Mouse (Mus musculus) liver, embryonic 15.5 days (tissue): ENCODE data around the gene Irf2. TPM values are rescaled to one million over a fixed set of nuclear protein-coding genes. Genes with fewer than 3 reads are reported as not detected.
A peak's percentile ranks its signal among the peaks of the same experiment; 100 is the strongest.

Experiments used
- ATAC-seq: fragments of 200-750 bp; cut with Nextera tagmentation; 2 replicates; pipeline ENCODE4 v1.8.0; 2017; ENCODE audit warnings: moderate number of reproducible peaks, mild to moderate bottlenecking, moderate library complexity; ENCODE audit not compliant: insufficient read depth
- H3K27ac ChIP-seq: fragments of 300-500 bp; sonication (generic); replicated peaks from 2 replicates; pipeline ENCODE4 v1.5.1; 2015; ENCODE audit warnings: mild to moderate bottlenecking, inconsistent platforms
- H3K27me3 ChIP-seq: fragments of 300-500 bp; sonication (generic); 2 replicates; pipeline ENCODE4 v1.6.1; 2015; ENCODE audit warnings: mild to moderate bottlenecking, inconsistent platforms
- H3K36me3 ChIP-seq: fragments of 300-500 bp; sonication (generic); replicated peaks from 2 replicates; pipeline ENCODE4 v1.6.1; 2015; ENCODE audit warnings: moderate library complexity, mild to moderate bottlenecking, inconsistent platforms
- H3K4me1 ChIP-seq: fragments of 300-500 bp; sonication (generic); replicated peaks from 2 replicates; pipeline ENCODE4 v1.6.1; 2015; ENCODE audit warnings: inconsistent platforms
- H3K4me2 ChIP-seq: fragments of 300-500 bp; sonication (generic); 2 replicates; pipeline ENCODE4 v1.6.1; 2015; ENCODE audit warnings: moderate library complexity, mild to moderate bottlenecking, inconsistent platforms
- H3K4me3 ChIP-seq: fragments of 300-500 bp; sonication (generic); replicated peaks from 2 replicates; pipeline ENCODE4 v1.5.1; 2015; ENCODE audit warnings: mild to moderate bottlenecking, inconsistent platforms
- H3K9ac ChIP-seq: fragments of 300-500 bp; sonication (generic); 2 replicates; pipeline ENCODE4 v1.6.1; 2015; ENCODE audit warnings: moderate library complexity, mild to moderate bottlenecking, inconsistent platforms
- H3K9me3 ChIP-seq: fragments of 300-500 bp; sonication (generic); replicated peaks from 2 replicates; pipeline ENCODE4 v1.6.1; 2016; ENCODE audit warnings: inconsistent platforms
- WGBS: fragments of 180-500 bp; shearing (Covaris S2); methylation state at CpG from one replicate; pipeline ENCODE4 v1.1.7; 2015; ENCODE audit warnings: mixed read lengths; ENCODE audit not compliant: insufficient replicate concordance; 5-methylcytosine and 5-hydroxymethylcytosine counted together
- polyA plus RNA-seq: library from polyadenylated mRNA; unstranded; fragments of >200 nt; fragmentation: Nextera tagmentation; extraction: Ambion mirVana; gene quantifications from 2 replicates; pipeline ENCODE4 v1.2.1, GENCODE M21; 2015

The Irf2 gene
- polyA plus RNA-seq, 1 experiment from 2014 or later: 10.1 TPM

DNA sequence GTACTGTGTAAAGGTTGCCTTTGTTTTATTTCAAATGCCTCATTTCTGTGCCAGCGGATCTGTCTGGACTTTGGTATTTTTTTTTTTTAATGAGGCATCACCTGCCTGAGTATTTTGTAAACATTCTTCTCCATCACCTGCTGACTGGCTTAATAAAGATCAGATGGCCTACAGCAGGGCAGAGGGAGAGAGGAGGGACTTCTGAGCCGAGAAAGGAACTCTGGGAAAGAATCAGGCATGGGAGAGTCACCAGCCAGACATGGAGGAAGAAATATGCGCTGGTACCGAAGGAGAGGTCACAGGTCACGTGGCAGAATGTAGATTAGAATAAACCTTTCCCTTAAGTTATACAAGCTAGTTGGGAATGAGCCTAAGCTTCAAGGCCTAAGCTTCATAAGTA is 143.2 kb downstream of the Irf2 start:
- 67% methylated on average over 5 of the region's 5 CpGs for WGBS
- Histone ChIP-seq H3K36me3 (no peaks in the 10 kb centered on the region), H3K9me3 (no peaks in the 10 kb centered on the region), H3K9ac (no peak overlapping the region), H3K4me1 (no peaks in the 10 kb centered on the region), H3K4me2 (no peak overlapping the region), H3K27ac (no peak overlapping the region), H3K27me3 (no peaks in the 10 kb centered on the region), H3K4me3 (no peak overlapping the region)
- ATAC-seq: no peak

- H3K9ac ChIP-seq: no peak overlapping the region
- H3K9me3 ChIP-seq: no peaks in the 10 kb centered on the region
- no peak overlapping the region for H3K4me3 ChIP-seq
- H3K36me3 ChIP-seq: no peaks in the 10 kb centered on the region
- WGBS: 65% methylated on average over 9 of the region's 9 CpGs
- H3K27me3 ChIP-seq: no peaks in the 10 kb centered on the region
- H3K4me2 ChIP-seq: no peak overlapping the region
- no peak for ATAC-seq
- no peaks in the 10 kb centered on the region; the same call in 1 of the 2 replicates for H3K4me1 ChIP-seq
- no peak overlapping the region for H3K27ac ChIP-seq
Observed at GRCm38 (mm10) chr8:46883232-46884000, 143.9 kb downstream of the Irf2 start.

GRCm38 (mm10) chr8:46885786-46886185 is 146.3 kb downstream of the Irf2 start:
- H3K4me1 ChIP-seq: peaks cover 6% of the 10 kb centered on the region
- no peaks in the 10 kb centered on the region for H3K27me3 ChIP-seq
- no peaks in the 10 kb centered on the region for H3K36me3 ChIP-seq
- no peak overlapping the region for H3K9ac ChIP-seq
- H3K9me3 ChIP-seq: no peaks in the 10 kb centered on the region
- 74% methylated on average over 2 of the region's 2 CpGs for WGBS
- no peak overlapping the region for H3K4me2 ChIP-seq
- no peak overlapping the region for H3K4me3 ChIP-seq
- H3K27ac ChIP-seq: no peak overlapping the region
- ATAC-seq: no peak

GRCm38 (mm10) chr8:46886216-46886615 is 146.7 kb downstream of the Irf2 start:
- no peak for ATAC-seq
- Histone ChIP-seq H3K9me3 (no peaks in the 10 kb centered on the region), H3K4me1 (peaks cover 6% of the 10 kb centered on the region), H3K27ac (no peak overlapping the region), H3K4me3 (no peak overlapping the region), H3K9ac (no peak overlapping the region), H3K4me2 (no peak overlapping the region), H3K27me3 (no peaks in the 10 kb centered on the region), H3K36me3 (no peaks in the 10 kb centered on the region)
- WGBS: 52% methylated on average over 1 of the region's 1 CpGs

DNA sequence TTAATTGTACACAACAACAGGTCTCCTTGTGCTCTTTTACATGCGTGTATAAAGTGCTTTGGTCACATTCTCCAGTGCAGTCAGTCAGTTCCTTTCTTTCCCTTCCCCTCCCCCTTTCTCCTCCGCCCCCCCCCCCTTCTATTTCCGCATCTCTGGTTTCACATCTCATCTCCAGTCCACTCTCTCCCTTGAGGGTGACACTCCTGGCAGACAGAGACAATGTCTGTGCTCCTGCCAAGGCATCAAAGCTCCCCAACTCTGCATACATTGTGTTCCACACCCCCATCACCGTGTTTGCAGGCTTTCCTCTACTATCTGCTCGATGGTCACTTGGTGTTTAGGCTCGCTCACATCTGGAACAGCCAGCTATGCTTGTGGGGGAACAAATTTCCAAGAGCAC is 147.9 kb downstream of the Irf2 start:
- ATAC-seq: no peak
- no peaks in the 10 kb centered on the region for H3K9me3 ChIP-seq
- no peak overlapping the region for H3K9ac ChIP-seq
- no peaks in the 10 kb centered on the region for H3K36me3 ChIP-seq
- H3K4me3 ChIP-seq: no peak overlapping the region
- no peak overlapping the region for H3K27ac ChIP-seq
- H3K4me1 ChIP-seq: peaks cover 6% of the 10 kb centered on the region
- 54% methylated on average over 6 of the region's 6 CpGs for WGBS
- no peaks in the 10 kb centered on the region for H3K27me3 ChIP-seq
- H3K4me2 ChIP-seq: no peak overlapping the region

DNA sequence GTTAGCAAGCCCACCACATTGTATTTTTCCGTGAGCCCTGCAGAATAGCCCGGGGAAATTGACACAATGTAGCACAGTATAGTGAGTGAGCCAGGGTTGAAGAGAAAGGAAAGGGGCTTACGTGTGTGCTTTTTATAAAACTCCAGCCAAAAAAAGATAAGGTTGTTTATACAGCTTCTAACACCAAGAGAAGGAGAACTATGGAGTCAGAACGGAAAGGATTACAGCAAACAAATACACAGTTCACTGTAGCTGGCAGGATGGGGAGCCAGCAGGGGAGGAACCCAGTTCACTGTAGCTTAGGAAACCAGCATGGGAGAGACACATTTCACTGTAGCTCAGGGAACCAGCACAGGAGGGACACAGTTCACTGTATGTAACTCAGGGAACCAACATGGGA is 149.0 kb downstream of the Irf2 start:
- Histone ChIP-seq H3K9me3 (no peaks in the 10 kb centered on the region), H3K9ac (no peak overlapping the region), H3K27ac (no peak overlapping the region), H3K4me3 (no peak overlapping the region), H3K27me3 (no peaks in the 10 kb centered on the region), H3K4me1 (peaks cover 6% of the 10 kb centered on the region), H3K4me2 (no peak overlapping the region), H3K36me3 (no peaks in the 10 kb centered on the region)
- WGBS: 38% methylated on average over 4 of the region's 4 CpGs
- peak; percentile 34 for ATAC-seq

GRCm38 (mm10) chr8:46890241-46890640 is 150.7 kb downstream of the Irf2 start:
- peaks cover 6% of the 10 kb centered on the region for H3K4me1 ChIP-seq
- no peak overlapping the region for H3K4me3 ChIP-seq
- no peaks in the 10 kb centered on the region for H3K36me3 ChIP-seq
- ATAC-seq: no peak
- H3K27me3 ChIP-seq: no peaks in the 10 kb centered on the region
- WGBS: 28% methylated on average over 4 of the region's 4 CpGs
- 0 out of 2 replicates have a peak overlapping the region, but pooled peaks have one; percentile 34 for H3K27ac ChIP-seq
- no peak overlapping the region for H3K4me2 ChIP-seq
- no peaks in the 10 kb centered on the region for H3K9me3 ChIP-seq
- no peak overlapping the region for H3K9ac ChIP-seq

DNA sequence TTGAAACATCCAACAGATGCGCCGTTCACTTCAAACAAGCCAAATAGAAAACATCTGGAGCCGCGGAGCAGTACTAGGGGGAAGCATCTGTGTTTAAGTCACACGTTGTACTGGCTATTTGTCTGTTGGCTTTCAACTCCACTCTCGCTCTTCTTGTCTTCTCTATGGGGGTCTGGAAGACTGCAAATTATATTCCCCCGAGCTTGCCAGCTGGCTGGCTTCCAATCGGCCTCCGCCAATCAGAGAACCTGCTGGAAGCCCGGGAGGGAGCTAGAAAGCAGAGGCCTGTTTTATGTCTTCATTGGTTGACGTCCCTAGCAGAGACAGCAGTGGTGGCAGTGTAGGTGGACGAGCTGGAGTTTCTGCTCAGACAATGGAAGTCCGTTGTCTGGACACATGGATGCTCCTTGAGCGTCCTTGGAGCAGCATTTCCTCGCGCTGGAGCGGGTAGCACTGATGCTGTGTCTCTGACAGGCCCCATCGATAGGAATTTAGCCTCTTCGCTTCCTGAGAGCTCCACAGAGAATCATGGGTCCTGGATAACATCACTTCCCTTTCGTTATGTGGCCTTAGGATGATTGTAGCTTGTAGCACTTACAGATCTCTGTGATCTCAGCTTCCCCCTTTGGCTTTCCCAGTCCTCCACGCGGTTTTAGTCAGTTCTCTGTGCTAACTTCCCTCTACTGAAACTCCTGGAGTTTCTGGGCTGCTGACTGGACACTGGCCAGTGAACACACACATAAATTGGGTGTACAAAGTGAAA is 153.2 kb downstream of the Irf2 start:
- no peaks in the 10 kb centered on the region for H3K36me3 ChIP-seq
- no peak overlapping the region for H3K4me2 ChIP-seq
- H3K27me3 ChIP-seq: no peaks in the 10 kb centered on the region
- peak overlapping the region; percentile 42 for H3K27ac ChIP-seq
- H3K9ac ChIP-seq: no peak overlapping the region
- 59% methylated on average over 22 of the region's 22 CpGs for WGBS
- no peaks in the 10 kb centered on the region for H3K9me3 ChIP-seq
- no peak overlapping the region for H3K4me3 ChIP-seq
- H3K4me1 ChIP-seq: peaks cover 6% of the 10 kb centered on the region
- no peak for ATAC-seq

DNA sequence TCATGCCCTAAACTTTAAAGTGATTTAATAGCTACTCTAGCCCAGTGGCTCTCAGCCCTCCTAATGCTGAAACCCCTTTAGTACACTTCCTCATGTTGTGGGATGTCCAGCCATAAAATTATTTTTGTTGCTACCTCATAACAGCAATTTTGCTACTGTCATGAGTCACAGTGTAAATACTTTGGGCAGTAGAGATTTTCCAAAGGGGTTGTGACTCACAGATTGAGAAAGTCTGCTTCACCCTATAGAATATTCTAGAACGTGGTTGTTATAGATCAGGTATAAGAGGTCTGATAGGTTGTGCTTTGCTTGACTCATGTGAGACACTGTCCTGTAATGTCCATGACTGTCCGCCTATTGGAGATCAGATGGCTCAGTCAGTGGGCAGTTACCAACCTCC is 154.9 kb downstream of the Irf2 start:
- H3K4me1 ChIP-seq: no peaks in the 10 kb centered on the region
- no peak for ATAC-seq
- no peak overlapping the region for H3K9ac ChIP-seq
- no peaks in the 10 kb centered on the region for H3K27me3 ChIP-seq
- no peak overlapping the region for H3K4me2 ChIP-seq
- no peak overlapping the region for H3K4me3 ChIP-seq
- 62% methylated on average over 2 of the region's 2 CpGs for WGBS
- H3K9me3 ChIP-seq: no peaks in the 10 kb centered on the region
- H3K27ac ChIP-seq: no peak overlapping the region
- H3K36me3 ChIP-seq: no peaks in the 10 kb centered on the region

DNA sequence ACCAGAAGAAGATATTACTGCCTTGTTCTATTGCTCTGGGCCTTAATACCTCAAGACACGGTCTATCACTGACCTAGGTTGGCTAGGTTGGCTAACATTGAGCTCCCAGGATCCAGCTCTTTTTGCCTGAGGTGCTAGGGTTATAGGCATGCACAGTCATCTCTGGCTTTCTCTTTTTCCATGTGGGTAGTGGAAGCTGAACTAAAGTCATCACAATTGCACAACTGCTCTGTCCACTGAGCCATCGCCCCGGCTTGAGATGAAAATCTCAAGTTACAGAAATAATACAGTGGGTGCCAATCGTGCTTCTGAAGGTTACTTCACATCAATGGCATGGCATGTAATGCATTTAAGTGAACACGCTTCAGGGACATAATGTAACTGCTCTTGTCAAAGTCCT is 156.5 kb downstream of the Irf2 start:
- Histone ChIP-seq H3K27me3 (no peaks in the 10 kb centered on the region), H3K9ac (no peak overlapping the region), H3K4me3 (no peak overlapping the region), H3K4me1 (no peaks in the 10 kb centered on the region), H3K4me2 (no peak overlapping the region), H3K27ac (no peak overlapping the region), H3K9me3 (no peaks in the 10 kb centered on the region), H3K36me3 (no peaks in the 10 kb centered on the region)
- ATAC-seq: no peak
- 68% methylated on average over 5 of the region's 5 CpGs for WGBS

DNA sequence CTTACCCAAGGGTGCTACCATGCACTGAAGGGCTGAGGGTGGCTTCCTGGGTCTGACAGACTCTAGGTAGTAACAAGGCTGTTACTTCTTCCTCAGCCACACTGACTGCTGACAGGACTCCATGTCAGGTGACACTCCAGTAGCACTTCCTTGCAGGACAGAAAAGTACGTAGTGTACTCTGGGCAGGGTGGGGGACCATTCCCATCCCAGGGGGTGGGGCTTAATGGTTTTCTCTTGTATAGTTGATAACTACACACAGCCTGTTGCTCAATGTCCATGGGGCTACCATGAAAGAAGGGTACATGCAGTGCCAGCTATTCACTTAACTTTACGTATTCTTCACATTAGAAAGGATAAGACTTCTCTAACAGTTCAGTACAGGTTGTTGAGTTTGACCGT is 157.2 kb downstream of the Irf2 start:
- H3K4me2 ChIP-seq: no peak overlapping the region
- WGBS: 72% methylated on average over 3 of the region's 3 CpGs
- no peak for ATAC-seq

More for the DNA sequence above, 157.2 kb downstream of the Irf2 start:
- Histone ChIP-seq H3K4me1 (no peaks in the 10 kb centered on the region), H3K27me3 (no peaks in the 10 kb centered on the region), H3K27ac (no peak overlapping the region), H3K4me3 (no peak overlapping the region), H3K9ac (no peak overlapping the region), H3K36me3 (no peaks in the 10 kb centered on the region), H3K9me3 (no peaks in the 10 kb centered on the region)
